Mouse (Mus musculus): ENCODE measurements at regions not wholly inside any gene's neighbourhood (a gene's known extent, or its start where the extent isn't known, plus 50 kb on each side); places are given as distances from the start of the nearest gene placed in this dataset.

DNA sequence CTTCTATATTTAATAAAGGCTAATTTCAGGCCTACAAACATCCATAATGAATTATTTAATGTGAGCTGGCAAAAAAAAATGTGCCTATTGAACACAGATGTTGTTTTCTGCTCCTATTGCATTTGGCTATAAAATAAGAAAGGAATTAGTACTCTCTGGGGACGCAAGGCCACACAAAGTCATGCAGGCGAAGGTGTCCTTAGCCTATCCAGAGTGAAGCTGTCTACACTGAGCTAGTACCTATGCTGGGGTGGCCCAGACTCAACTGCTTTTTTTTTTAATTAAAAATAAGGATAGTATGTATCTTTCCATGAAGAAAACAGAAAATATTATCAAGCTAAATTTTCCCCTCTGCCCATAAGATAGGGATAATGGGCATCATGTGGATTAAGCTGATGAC is 705.7 kb downstream of the Diaph3 start:
- no peak for TF ChIP-seq CTCF (IDR thresholded peaks at IDR 0.05)
- intact Hi-C loops (cut with DNase I) = no loop called here

DNA sequence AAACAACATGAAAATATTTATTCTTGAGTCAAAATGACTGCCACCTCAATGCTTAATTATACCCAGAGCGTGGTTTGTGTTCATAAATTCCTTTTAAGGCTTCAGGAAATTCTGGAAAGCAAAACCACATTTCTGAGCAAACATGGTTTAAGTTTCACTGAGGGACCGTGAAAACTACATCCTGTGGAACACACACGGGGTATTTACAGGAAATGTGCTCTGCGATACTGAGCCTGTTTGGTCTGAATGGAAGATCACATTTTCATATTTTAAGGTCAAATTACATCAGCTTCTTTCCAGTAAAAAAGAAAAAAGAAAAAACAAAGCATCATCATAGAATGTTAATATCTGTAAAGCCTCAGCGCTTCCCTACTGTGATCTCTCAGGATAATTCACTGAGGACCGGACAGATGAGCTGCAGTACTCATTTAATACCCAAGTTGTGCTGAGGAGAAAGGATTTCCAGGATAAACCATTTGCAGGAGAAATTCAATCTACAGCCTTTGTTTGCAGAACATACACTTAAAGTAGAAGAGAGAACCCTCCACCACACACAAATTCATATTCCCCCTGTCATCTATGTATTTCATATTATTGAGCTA is 709.7 kb downstream of the Diaph3 start:
- TF ChIP-seq CTCF (IDR thresholded peaks at IDR 0.05) = no peak
- no peak overlapping the region for H3K4me3 ChIP-seq
- intact Hi-C loops (cut with DNase I) = no loop called here
- no peak overlapping the region for H3K27ac ChIP-seq
- DNase-seq (ENCODE audit: extremely low spot score in 1 of 2, low spot score in 2 of 2) = no peak

More for the DNA sequence above, 705.7 kb downstream of the Diaph3 start:
- H3K27ac ChIP-seq = no peak overlapping the region
- no peak for DNase-seq (ENCODE audit: extremely low spot score in 1 of 2, low spot score in 2 of 2)
- no peak overlapping the region for H3K4me3 ChIP-seq

DNA sequence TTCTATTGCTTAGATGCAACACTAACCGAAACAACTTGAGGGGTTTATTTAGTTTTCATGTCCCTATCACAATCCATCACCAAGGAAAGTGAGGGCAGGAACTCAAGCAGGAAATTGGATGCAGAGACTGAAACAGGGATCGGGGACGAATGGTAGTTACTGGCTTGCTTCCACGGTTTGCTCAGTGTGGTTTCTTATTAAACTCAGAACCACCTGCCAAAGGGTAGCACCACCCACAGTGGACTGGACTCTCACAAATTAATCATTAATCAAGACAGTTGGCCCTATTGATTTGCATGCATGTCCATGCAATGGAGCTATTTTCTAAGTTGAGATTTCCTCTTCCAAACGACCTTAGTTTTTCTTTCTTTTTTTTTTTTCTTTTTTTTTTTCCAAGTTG is 719.2 kb downstream of the Diaph3 start:
- intact Hi-C loops (cut with DNase I) = no loop called here
- no peak for TF ChIP-seq CTCF (IDR thresholded peaks at IDR 0.05)
- Histone ChIP-seq H3K4me3 (no peak overlapping the region), H3K27ac (no peak overlapping the region)
- DNase-seq (ENCODE audit: extremely low spot score in 1 of 2, low spot score in 2 of 2) = no peak

DNA sequence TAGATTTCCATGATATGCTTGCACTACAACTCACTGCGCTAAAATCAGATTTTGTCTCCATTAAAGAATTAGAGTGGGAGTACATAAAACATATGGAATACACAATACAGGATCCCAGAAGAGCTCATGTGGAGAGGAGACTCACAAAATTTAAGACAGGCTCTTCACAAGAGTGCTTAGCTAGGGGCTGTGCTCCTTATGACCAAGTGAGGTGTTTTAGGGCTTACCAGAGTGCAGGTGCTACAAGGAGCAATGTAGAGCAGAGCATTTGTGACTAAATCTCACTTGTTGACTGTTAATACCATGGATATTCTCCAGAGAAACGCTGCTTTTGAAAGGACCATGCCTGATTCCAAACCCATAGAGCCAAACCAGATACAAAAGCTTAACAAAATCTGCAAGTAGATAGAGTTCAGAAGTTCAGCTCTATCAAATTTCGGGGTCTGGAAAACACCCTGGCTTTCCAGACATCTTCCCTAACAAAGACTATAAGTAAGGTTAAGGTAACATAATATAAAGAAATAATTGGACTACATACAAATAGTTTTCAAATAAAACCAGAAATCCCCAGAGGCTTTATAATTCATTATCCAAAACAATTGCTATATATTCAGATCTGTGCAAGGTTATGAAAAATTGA is 721.0 kb downstream of the Diaph3 start:
- no peak for TF ChIP-seq CTCF (IDR thresholded peaks at IDR 0.05)
- DNase-seq (ENCODE audit: extremely low spot score in 1 of 2, low spot score in 2 of 2) = no peak
- Histone ChIP-seq H3K4me3 (no peak overlapping the region), H3K27ac (no peak overlapping the region)
- intact Hi-C loops (cut with DNase I) = no loop called here

DNA sequence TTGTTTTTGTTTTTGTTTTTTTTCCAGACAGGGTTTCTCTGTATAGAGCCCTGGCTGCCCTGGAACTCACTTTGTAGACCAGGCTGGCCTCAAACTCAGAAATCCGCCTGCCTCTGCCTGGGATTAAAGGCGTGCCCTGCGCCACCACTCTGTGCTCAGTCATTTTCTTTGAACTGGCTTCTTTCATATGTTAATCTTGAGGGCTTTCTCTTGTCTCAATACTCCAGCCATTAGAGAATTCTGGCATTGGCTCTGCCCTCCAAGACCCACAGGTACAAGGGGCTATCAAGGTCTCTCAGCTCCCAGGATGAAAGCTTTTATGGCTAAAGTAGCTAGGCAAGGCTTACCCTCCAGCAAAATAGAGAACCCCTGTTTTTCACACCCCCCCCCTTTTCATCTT is 744.2 kb downstream of the Diaph3 start:
- DNase-seq (ENCODE audit: extremely low spot score in 1 of 2, low spot score in 2 of 2) = no peak
- Histone ChIP-seq H3K4me3 (no peak overlapping the region), H3K27ac (no peak overlapping the region)
- TF ChIP-seq CTCF (IDR thresholded peaks at IDR 0.05) = no peak
- intact Hi-C loops (cut with DNase I) = no loop called here

DNA sequence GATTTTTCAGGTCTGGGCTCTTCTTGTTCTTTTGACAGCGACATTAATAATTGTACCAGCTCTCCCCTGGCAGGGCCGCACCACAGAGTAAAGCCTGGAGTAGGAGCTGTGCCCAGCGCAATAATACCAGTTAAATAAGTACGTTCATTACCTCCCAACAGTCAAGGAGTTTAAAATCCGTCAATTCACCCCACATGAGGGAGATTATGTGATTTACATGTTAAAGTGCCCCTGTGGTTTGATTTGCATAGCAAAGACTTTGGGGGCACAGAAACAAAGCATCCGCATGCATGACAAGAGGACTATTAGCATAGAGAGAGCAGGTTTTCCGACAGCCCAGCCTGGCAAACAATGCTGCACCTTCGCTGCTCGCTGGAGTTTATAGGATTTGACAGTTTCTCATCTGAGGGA is 745.1 kb downstream of the Diaph3 start:
- intact Hi-C loops (cut with DNase I) = no loop called here
- no peak for TF ChIP-seq CTCF (IDR thresholded peaks at IDR 0.05)
- no peak overlapping the region for H3K27ac ChIP-seq
- no peak for DNase-seq (ENCODE audit: extremely low spot score in 1 of 2, low spot score in 2 of 2)
- no peak overlapping the region for H3K4me3 ChIP-seq

DNA sequence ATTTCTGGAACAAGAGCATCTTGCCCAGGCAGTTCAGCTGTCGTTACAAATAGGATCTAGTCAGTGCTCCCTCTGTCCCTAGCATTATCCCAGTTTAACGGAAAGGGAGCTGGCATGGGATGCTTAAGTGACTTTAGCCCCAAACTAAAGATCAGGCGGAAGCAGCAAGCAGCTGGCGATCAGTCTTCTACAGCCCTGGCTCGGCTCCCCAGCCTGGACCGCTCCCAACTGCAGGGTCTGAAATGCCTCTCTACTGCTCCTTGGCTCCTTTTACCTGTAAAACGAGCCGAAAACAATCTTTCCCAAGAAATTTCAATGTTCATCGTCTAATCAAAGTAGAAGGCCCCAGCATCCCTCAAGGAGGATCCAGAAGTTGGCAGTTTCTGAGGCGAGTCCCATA is 745.5 kb downstream of the Diaph3 start:
- Histone ChIP-seq H3K4me3 (no peak overlapping the region), H3K27ac (no peak overlapping the region)
- intact Hi-C loops (cut with DNase I) = no loop called here
- no peak for TF ChIP-seq CTCF (IDR thresholded peaks at IDR 0.05)
- DNase-seq (ENCODE audit: extremely low spot score in 1 of 2, low spot score in 2 of 2) = no peak

DNA sequence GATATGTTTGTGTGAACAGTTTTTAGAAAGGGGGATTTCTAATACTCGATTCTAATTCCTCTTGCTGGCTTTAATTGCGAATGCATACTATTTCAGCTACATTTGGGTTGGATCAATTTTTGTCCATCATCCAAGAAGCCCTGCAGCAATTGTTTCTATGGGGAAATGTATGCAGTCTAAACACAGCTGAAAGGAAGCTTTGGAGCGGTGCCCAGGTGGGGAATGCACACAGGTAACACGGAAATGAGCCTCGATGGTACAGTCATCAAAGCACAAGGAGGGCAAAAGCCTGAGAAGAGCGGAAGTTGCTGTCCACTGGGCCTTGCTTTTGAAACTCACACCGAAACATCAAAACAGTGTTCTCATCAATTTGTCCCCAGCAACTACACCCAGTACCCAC is 746.0 kb downstream of the Diaph3 start:
- intact Hi-C loops (cut with DNase I) = no loop called here
- DNase-seq (ENCODE audit: extremely low spot score in 1 of 2, low spot score in 2 of 2) = no peak
- no peak overlapping the region for H3K27ac ChIP-seq

DNA sequence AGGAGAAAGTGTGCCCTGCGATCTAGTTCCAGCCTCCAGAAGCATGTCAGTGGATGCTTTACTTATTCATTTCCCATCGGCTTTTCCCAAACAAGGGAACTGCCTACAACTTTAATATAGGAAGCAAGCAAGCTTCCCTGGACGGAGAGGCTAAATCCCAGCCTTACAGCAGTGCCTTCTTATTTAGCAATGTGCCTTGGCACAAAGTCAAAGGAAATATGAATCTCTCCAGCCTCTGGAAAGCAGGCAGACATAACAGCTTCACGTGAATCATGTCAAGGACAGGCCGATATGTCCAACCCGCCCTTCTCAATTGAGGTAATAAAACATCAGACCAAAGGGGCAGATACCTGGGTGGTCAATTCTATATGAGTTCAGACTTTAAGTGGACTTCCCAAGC is 755.9 kb downstream of the Diaph3 start:
- no peak overlapping the region for H3K27ac ChIP-seq
- DNase-seq (ENCODE audit: extremely low spot score in 1 of 2, low spot score in 2 of 2) = no peak
- TF ChIP-seq CTCF (IDR thresholded peaks at IDR 0.05) = no peak
- H3K4me3 ChIP-seq = no peak overlapping the region
- intact Hi-C loops (cut with DNase I) = no loop called here

More for the DNA sequence above, 746.0 kb downstream of the Diaph3 start:
- H3K4me3 ChIP-seq = no peak overlapping the region
- TF ChIP-seq CTCF (IDR thresholded peaks at IDR 0.05) = no peak

DNA sequence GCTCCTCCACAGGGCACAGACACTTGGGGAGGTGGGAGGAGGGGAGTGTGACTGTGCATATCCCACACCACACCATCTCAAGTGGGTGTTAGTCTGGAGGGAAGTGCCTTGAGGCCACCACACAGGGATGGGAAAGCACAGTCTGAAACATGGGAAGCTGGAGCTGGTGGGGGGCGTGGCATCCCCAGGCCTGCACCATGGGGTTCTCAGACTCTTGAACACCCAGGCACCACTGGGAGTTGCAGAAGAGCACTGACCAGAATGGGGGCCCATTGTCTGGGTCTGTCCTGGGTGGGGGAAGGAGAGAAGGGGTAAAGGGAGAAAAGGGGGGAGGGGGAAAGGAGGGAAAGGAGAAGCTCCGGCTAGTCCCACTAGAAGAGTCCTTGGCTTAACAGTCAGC is 776.0 kb downstream of the Diaph3 start:
- no peak for DNase-seq (ENCODE audit: extremely low spot score in 1 of 2, low spot score in 2 of 2)
- no peak overlapping the region for H3K4me3 ChIP-seq
- intact Hi-C loops (cut with DNase I) = no loop called here
- TF ChIP-seq CTCF (IDR thresholded peaks at IDR 0.05) = no peak
- no peak overlapping the region for H3K27ac ChIP-seq

DNA sequence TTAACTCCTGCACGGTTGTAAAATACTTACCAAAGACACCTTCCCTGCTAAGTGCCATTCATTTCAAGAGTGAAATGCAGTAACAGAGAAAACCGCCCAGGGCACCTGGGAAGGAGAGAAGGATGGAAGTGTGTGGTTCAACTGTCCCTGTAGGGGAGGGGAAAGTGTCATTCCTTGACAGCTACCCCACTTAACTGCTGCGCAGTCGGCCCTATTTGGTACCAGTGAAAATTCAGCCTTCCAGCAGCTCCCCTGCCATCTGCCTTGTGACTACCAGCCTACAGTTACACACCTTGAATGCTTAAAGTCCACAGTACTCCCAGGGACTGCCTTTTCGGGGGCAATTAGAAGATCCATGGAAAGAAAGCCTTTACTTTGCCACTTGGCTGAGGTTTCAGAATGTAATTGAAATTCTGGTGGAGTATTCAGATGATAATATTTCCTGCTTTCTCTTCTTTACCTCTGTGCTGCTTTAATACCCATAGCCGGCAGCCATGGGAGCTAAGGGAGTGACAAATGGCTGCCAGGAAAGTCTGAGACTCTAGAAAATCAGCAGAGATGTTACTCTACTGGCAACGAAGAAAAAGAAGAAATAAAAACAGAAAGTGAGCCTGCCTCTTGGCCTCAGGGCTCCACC is 780.5 kb downstream of the Diaph3 start:
- DNase-seq (ENCODE audit: extremely low spot score in 1 of 2, low spot score in 2 of 2) = no peak
- intact Hi-C loops (cut with DNase I) = no loop called here
- TF ChIP-seq CTCF (IDR thresholded peaks at IDR 0.05) = no peak
- Histone ChIP-seq H3K4me3 (no peak overlapping the region), H3K27ac (no peak overlapping the region)

DNA sequence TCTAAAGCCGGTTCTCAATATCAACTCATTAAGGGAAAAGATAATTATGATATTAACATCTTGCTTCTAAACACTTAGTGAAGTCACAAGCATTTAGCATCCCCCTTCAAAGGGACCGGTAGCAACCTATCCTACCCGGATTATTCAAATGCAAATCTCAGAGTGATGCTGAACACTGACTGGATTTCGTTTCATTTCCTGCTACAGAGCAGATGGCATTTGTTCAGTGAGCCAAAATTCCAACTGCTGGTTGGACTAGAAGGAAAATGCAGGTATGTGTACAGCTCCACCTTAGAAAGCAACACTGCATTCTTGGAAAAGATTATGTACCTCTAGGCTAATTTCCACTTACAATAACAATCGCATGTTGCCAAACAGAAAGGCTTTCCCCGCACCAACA is 782.5 kb downstream of the Diaph3 start:
- intact Hi-C loops (cut with DNase I) = no loop called here
- H3K27ac ChIP-seq = no peak overlapping the region
- no peak for DNase-seq (ENCODE audit: extremely low spot score in 1 of 2, low spot score in 2 of 2)
- H3K4me3 ChIP-seq = no peak overlapping the region
- TF ChIP-seq CTCF (IDR thresholded peaks at IDR 0.05) = no peak

DNA sequence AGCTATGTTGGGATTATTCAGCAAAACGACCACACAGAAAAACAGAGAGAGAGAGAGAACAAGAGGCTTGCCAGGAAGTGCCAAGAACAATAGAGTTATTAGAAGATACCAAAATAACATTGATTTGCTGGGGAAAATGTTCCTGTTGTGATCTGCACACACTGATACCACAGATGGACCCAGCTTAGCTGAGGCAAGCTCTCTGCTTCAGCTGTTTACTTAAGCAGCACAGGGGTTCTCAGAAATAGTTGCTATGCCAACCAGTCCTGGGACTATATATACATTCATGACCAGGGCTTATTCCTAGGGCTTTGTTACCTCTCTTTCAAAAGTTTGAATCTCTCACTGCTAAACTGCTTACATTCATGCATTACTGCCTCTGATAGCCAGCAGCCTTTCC is 790.5 kb downstream of the Diaph3 start:
- Histone ChIP-seq H3K27ac (no peak overlapping the region), H3K4me3 (no peak overlapping the region)
- DNase-seq (ENCODE audit: extremely low spot score in 1 of 2, low spot score in 2 of 2) = no peak
- TF ChIP-seq CTCF (IDR thresholded peaks at IDR 0.05) = no peak
- intact Hi-C loops (cut with DNase I) = no loop called here
